Mouse (Mus musculus) liver, adult (tissue): Measurements from ENCODE around the gene Etv6.

Experiments
- GATA4 ChIP-seq: IDR thresholded peaks from 2 replicates; pipeline ENCODE4 v1.6.1; 2014; ENCODE audit warnings: mild to moderate bottlenecking, low read length; ENCODE audit not compliant: insufficient replicate concordance

Gene Etv6

DNA sequence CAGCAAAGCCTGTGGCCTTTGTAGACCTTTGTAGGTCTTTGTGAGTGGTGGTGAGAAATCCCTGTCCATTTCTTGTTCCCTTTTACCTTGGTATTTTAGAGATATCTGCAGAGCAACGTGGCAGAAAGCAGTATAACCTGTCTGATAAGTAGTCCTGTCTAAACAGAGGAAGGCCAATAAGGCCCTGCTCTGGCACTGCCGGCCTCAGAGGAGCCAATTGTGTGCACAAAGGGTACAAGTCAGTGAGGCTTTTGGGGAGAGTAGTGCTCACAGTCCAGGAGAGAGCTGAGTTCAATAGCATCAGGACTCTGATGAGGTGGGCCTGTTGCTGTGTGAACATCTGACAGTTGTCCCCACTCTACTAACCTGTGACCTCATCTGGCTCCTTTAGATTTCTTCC is 77.7 kb downstream of the Etv6 start:
- TF ChIP-seq GATA4 = no peak

- TF ChIP-seq GATA4 = no peak
Observed at GRCm38 (mm10) chr6:134115219-134115968, 79.9 kb downstream of the Etv6 start.

DNA sequence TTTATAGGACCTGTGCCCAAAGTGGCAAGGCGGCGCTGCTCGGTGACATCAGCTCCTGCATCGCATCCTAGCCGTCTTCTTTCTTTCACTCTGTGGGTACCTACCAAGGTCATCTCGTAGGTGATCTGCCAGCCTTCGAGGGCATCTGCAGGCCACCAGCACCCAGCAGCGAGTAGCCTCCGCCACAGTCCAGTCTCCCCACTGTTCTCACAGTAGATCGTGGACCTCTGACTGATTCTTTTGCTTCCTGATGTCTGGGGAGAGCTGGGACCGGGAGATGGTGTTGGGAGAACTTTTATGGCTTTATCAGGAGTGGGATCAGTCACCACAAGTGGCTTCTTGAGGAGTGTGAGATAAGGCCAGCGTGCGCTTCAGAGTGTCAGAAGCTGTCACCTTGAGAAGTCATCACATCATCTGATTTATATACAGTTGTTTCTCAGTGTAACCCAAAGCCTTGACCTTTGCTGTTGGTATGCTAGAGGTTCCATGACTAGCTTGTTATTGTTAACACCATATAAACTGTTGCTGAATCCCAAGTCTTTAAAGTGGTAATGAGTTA is 82.0 kb downstream of the Etv6 start:
- no peak for TF ChIP-seq GATA4

- no peak for TF ChIP-seq GATA4
Observed at GRCm38 (mm10) chr6:134118506-134118905, 83.0 kb downstream of the Etv6 start.

- no peak for TF ChIP-seq GATA4
Observed at GRCm38 (mm10) chr6:134119136-134119535, 83.6 kb downstream of the Etv6 start.

DNA sequence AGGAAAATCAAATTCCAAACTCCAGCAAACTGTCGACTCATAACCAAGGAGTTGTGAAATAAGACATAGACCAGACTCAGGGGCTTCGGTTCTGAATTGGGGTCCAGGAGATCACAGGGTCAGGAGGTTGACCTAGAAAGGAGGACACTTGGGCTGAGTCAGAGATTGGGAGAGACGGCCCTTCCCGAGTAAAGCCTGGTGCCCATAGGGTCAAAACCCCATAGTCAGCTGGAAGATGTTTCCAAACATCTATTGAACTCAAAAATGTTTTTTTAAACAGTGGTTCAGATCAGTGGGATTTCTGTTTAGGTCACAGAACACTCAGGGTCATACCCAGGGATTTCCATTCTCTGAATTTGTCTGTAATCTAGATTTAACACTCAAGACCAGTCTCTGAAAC is 84.7 kb downstream of the Etv6 start:
- TF ChIP-seq GATA4 = no peak

DNA sequence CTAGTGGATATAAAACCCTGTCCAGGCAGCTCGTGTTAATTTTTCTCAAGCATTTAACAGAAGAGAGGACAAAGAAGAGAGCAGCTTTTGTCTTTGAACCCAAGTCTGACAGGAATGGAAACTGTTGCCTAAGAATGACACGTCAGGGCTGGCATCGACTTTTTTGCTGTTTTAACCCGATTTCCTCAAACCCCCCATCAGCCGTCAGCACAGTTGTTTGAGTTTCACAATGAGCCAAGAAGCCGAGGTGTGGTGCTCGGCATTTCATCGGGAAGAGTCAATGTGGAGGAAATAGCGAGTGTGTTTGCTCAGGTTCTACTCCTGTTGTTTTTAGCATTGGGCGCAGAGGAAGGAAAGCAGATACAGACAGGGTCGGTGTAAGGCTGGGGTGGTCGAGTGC is 85.2 kb downstream of the Etv6 start:
- no peak for TF ChIP-seq GATA4

DNA sequence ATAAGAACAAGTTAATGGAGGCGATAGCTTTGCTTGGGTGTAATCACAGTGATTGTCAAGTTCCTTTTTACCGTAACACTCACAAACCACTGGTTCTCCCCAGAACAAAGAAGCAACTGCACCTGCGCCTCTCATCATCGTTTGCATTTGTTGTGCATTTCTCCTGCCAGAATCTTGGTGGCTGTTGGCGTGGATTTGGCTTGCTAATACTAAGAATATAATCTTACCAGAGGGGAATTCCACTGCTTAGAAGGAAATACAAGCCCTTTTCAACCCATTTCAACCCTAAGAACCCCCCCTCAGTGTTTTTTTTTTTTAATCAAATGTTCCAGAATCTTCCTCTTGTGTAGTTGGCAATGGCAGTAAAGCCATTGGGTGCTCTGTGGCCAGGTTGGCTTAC is 87.4 kb downstream of the Etv6 start:
- no peak for TF ChIP-seq GATA4

DNA sequence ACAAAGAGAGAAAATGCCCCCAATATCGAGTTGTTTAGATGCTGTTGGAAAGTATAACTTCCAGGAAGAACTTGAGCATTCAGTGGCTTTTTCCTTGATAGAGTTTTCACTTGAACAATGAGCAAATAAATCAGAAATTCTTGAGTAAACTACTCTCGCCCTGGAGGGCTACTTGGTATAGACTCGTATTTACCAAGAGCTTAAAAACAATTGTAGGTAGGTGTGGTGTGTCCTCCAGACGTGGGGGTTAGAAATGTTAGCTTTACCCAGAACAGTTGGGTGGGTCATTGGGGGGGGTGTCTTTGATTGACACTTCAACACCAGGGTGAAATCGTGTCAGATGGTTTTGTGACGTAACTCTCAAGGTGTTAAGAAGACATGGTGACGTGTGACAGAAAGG is 88.0 kb downstream of the Etv6 start:
- TF ChIP-seq GATA4 = no peak

- no peak for TF ChIP-seq GATA4
Observed at GRCm38 (mm10) chr6:134124256-134124655, 88.8 kb downstream of the Etv6 start.

GRCm38 (mm10) chr6:134127996-134128395 is 92.5 kb downstream of the Etv6 start:
- TF ChIP-seq GATA4 = no peak

- no peak for TF ChIP-seq GATA4
Observed at GRCm38 (mm10) chr6:134128594-134128993, 93.1 kb downstream of the Etv6 start.

- TF ChIP-seq GATA4 = no peak
Observed at GRCm38 (mm10) chr6:134129848-134130247, 94.3 kb downstream of the Etv6 start.

GRCm38 (mm10) chr6:134130816-134131215 is 95.3 kb downstream of the Etv6 start:
- no peak for TF ChIP-seq GATA4

- no peak for TF ChIP-seq GATA4
Observed at GRCm38 (mm10) chr6:134131601-134132000, 96.1 kb downstream of the Etv6 start.

GRCm38 (mm10) chr6:134133756-134134155 is 98.3 kb downstream of the Etv6 start:
- no peak for TF ChIP-seq GATA4

DNA sequence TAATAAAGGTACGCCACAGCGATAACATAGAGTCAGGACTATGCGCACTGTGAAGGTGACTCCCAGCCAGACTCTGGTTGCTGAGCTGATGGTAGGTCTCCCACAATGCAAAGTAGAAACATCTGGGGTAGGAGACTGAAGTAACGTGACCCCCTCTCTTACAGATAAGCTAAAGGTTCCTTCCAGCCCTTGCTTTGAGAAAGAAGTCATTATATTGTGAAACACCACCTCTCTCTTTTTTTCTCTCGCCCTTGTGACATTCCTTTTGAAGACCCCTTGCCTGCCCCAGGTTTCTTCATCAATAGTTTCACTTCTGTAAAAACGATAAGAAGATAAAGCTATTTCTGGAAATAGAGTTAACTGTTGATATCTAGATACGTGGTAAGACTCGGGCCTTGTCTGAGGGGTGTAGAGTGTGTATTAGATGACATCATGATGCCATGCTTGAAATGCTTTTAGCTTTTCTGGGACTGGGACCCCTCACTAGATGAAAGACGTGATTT is 99.4 kb downstream of the Etv6 start:
- no peak for TF ChIP-seq GATA4

DNA sequence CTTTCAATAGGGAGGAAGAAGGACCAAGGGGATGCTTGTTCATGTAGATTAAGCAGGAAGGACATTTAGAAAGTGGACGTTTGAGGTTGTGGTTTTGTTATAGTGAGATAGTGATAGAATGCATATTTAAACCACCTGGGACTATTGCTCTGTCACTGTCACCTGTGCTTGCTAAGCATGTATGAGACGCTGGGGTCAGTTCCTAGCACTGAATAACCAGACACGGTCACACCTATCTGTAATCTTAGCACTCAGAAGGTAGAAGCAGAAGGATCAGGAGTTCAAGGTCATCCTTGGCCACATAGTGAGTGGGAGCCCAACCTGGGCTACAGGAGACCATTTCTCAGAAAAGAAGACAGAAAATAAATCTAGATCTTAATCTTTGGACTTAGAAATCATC is 100.8 kb downstream of the Etv6 start:
- TF ChIP-seq GATA4 = no peak

DNA sequence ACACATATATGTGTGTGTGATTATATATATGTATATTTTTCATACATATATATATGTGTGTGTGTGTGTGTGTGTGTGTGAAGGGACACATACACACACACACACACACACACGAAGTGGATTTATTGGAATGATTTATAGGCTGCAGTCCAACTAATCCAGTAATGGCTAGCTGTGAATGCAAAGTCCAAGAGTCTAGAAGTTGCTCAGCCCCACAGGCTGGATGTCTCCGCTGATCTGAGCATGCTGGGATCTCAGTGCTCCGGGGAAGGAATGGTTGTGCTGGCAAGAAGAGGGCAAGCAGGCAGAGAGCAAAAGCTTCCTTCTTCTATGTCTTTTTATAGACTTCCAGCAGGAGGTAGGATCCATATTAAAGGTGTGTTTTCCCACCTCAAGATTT is 103.9 kb downstream of the Etv6 start:
- no peak for TF ChIP-seq GATA4
